Mouse (Mus musculus) large intestine, adult 2 months (tissue): Measurements from ENCODE around the gene Fras1. TPM values are rescaled to one million over a fixed set of nuclear protein-coding genes. Genes with fewer than 3 reads are reported as not detected.

Source experiments
- DNase-seq: peaks from one replicate; pipeline ENCODE4 v3.0.0-alpha.2; 2012; ENCODE audit warnings: low read depth, low spot score
- WGBS: fragments of 180-500 bp; shearing (Covaris S2); methylation state at CpG from one replicate; pipeline ENCODE4 v1.1.7; 2018; 5-methylcytosine and 5-hydroxymethylcytosine counted together
- polyA plus RNA-seq: library from polyadenylated mRNA; depleted of rRNA; stranded (reverse); fragments of >200 nt; gene quantifications from 2 replicates; pipeline ENCODE4 v1.2.3, GENCODE M21; 2012; rRNA removed

Fras1 gene
- polyA plus RNA-seq, 1 experiment, result 0.24 TPM

GRCm38 (mm10) chr5:96803091-96803490 lies 429.3 kb downstream of the Fras1 start:
- no peak for DNase-seq
- WGBS, result 40% methylated on average over 3 of the region's 3 CpGs

- WGBS, result 58% methylated on average over 4 of the region's 4 CpGs
- no peak for DNase-seq
These were observed 430.5 kb downstream of the Fras1 start for GRCm38 (mm10) chr5:96804304-96804703.

GRCm38 (mm10) chr5:96804813-96805212 lies 431.1 kb downstream of the Fras1 start:
- WGBS, result 81% methylated on average over 3 of the region's 3 CpGs
- DNase-seq, result no peak

DNA sequence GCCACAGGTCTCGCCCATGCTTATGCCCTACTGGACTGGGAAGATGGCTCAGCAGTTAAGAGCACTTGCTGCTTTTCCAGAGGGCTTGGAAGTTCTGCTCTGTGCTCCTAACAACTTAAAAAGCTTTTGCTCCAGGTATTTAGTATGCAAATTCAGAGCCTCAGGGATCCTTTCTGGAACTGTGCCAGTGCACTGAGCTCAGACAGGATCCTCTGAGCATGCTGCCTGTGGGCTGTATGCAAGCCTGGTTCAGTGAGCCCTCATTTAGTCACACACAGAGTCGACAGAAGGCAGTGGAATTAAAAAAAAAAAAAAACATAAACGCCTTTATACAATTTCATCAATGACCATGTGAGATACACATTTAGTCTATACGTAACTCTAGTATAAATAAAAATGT lies 436.9 kb downstream of the Fras1 start:
- no peak for DNase-seq
- 77% methylated on average over 4 of the region's 4 CpGs for WGBS

DNA sequence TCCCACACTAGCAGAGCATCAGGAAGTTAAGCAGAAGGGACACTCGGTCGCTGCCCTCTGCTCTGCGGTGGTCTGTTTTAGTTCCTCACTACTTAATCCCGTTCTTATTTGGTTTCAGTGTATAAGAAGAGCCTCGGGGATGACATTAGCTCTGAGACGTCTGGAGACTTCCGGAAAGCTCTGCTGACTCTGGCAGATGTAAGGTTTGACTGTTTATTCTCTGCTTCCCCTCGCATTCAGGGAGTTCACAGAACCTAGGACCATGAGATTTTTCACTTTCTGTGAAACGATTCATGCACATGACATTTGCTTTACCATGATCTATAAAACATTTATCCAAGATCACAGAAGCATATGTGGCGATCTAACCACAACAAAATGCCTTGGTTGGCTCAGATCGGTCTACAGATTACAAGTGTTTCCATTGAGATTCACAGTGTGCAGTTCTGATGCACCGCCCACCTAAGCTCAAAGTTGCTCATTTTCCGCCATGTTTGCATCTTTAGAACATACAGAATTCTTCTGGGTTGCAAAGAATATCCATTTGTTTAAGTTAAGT lies 451.1 kb downstream of the Fras1 start:
- DNase-seq, result no peak
- 80% methylated on average over 13 of the region's 13 CpGs for WGBS

GRCm38 (mm10) chr5:96827176-96827575 lies 453.4 kb downstream of the Fras1 start:
- 81% methylated on average over 1 of the region's 1 CpGs for WGBS
- no peak for DNase-seq

Other genes starting within 250 kb of the Fras1 start
- 3.8 and 6.3 TPM in 2 replicates for gene Cnot6l, start 209.8 kb upstream of the Fras1 start, polyA plus RNA-seq
- 3.1 and 3.4 TPM in 2 replicates for gene Mrpl1, start 164.5 kb upstream of the Fras1 start, polyA plus RNA-seq